Mouse (Mus musculus) cortical plate, adult 2 months (tissue): ENCODE data around the gene Hoxb4.

Experiments used
- CTCF ChIP-seq: fragments of 200-500 bp; IDR thresholded peaks from 2 replicates; pipeline ENCODE4 v1.5.1; 2011; ENCODE audit warnings: mild to moderate bottlenecking, control low read depth, low read length; ENCODE audit not compliant: insufficient read depth; ENCODE audit errors: extremely low read depth
- POLR2A ChIP-seq: fragments of 200-500 bp; IDR thresholded peaks from 2 replicates; pipeline ENCODE4 v1.6.1; 2011; ENCODE audit warnings: mild to moderate bottlenecking, low read length, control low read depth; ENCODE audit not compliant: insufficient read depth; ENCODE audit errors: extremely low read depth

DNA sequence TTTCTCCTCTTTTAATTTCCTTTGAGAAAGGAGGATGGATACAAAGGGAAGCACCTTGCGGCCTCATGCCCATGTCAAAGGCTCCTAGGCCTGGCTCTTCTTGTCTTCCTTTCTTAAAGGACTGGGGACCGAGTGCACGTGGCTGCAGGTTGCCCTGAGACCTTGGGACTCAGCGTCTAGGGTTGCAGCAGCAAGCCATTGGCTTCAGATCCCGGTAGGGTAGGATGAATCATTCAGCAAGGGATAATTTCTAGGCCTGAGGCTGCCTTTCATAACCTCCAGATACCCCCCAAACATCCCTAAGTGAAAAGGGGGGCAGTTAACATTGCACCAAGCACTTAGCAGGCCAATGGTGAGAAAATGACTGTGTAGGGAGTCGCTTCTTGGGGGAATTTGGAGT lies 7.0 kb upstream of the Hoxb4 start:
- no peak for TF ChIP-seq POLR2A
- TF ChIP-seq CTCF: no peak
